Mouse (Mus musculus) retina, postnatal 7 days (tissue): Measurements from ENCODE around the gene Ddt.
"Not testable (repeated sequence)": the region's sequence is repeated elsewhere in the genome, so short reads cannot be mapped to it uniquely, and the experiment has no call there.

Experiments used
- DNase-seq: peaks from one replicate; pipeline ENCODE4 v3.0.0-alpha.2; 2012; ENCODE audit warnings: low read depth, low spot score

Ddt gene

GRCm38 (mm10) chr10:75774102-75774501 lies 888 bp upstream of the Ddt start:
- DNase-seq = no peak

- not testable (repeated sequence) for DNase-seq
Observed at GRCm38 (mm10) chr10:75767756-75768155, 5.5 kb downstream of the Ddt start.

- no peak for DNase-seq
Observed at GRCm38 (mm10) chr10:75766856-75767255, 6.4 kb downstream of the Ddt start.

- DNase-seq = peak; percentile 66
Observed at GRCm38 (mm10) chr10:75764519-75765473, 8.4 kb downstream of the Ddt start.

GRCm38 (mm10) chr10:75763682-75764518 lies 9.3 kb downstream of the Ddt start, which contains the start of gene Cabin1:
Gene Cabin1 (minus strand): TSS chr10:75764341.
- peak; percentile 98 for DNase-seq

- DNase-seq = no peak
Observed at GRCm38 (mm10) chr10:75762413-75762812, 10.8 kb downstream of the Ddt start.

- no peak for DNase-seq
Observed at GRCm38 (mm10) chr10:75760311-75760710, 12.9 kb downstream of the Ddt start.

- no peak for DNase-seq
Observed at GRCm38 (mm10) chr10:75756719-75757118, 16.5 kb downstream of the Ddt start.

- DNase-seq = peak; percentile 67
Observed at GRCm38 (mm10) chr10:75744017-75744416, 29.2 kb downstream of the Ddt start.

GRCm38 (mm10) chr10:75743369-75743768 lies 29.8 kb downstream of the Ddt start:
- no peak for DNase-seq

GRCm38 (mm10) chr10:75740866-75741265 lies 32.3 kb downstream of the Ddt start:
- DNase-seq = no peak

- DNase-seq = no peak
Observed at GRCm38 (mm10) chr10:75725449-75725848, 47.8 kb downstream of the Ddt start.
